Mouse (Mus musculus) intestine, postnatal 0 days (tissue): ENCODE measurements at regions not wholly inside any gene's neighbourhood (a gene's known extent, or its start where the extent isn't known, plus 50 kb on each side); places are given as distances from the start of the nearest gene placed in this dataset.
A peak's percentile ranks its signal among the peaks of the same experiment; 100 is the strongest.

Experiments used
- ATAC-seq: fragments of 200-750 bp; cut with Nextera tagmentation; 2 replicates; pipeline ENCODE4 v1.8.0; 2017; ENCODE audit warnings: mild to moderate bottlenecking, moderate TSS enrichment, moderate library complexity
- H3K27ac ChIP-seq: fragments of 300-500 bp; sonication (generic); 2 replicates; pipeline ENCODE4 v1.5.1; 2014; ENCODE audit warnings: mild to moderate bottlenecking, low read depth, low read length, moderate library complexity
- H3K27me3 ChIP-seq: fragments of 300-500 bp; sonication (generic); replicated peaks from 2 replicates; pipeline ENCODE4 v1.6.1; 2014; ENCODE audit warnings: low read length, mixed read lengths; ENCODE audit not compliant: control insufficient read depth, insufficient read depth
- H3K36me3 ChIP-seq: fragments of 300-500 bp; sonication (generic); 2 replicates; pipeline ENCODE4 v1.6.1; 2014; ENCODE audit warnings: mild to moderate bottlenecking, moderate library complexity; ENCODE audit not compliant: control insufficient read depth, insufficient read depth
- H3K4me1 ChIP-seq: fragments of 300-500 bp; sonication (generic); replicated peaks from 2 replicates; pipeline ENCODE4 v1.6.1; 2014; ENCODE audit warnings: antibody characterized with exemption, low read length, mixed read lengths; ENCODE audit not compliant: control insufficient read depth, insufficient read depth
- H3K4me2 ChIP-seq: fragments of 300-500 bp; sonication (generic); replicated peaks from 2 replicates; pipeline ENCODE4 v1.6.1; 2014; ENCODE audit warnings: low read depth, mild to moderate bottlenecking, moderate library complexity
- H3K4me3 ChIP-seq: fragments of 300-500 bp; sonication (generic); 2 replicates; pipeline ENCODE4 v1.5.1; 2014; ENCODE audit warnings: low read depth, low read length
- H3K9ac ChIP-seq: fragments of 300-500 bp; sonication (generic); 2 replicates; pipeline ENCODE4 v1.6.1; 2014; ENCODE audit warnings: mild to moderate bottlenecking, low read depth, low read length
- H3K9me3 ChIP-seq: fragments of 300-500 bp; sonication (generic); 2 replicates; pipeline ENCODE4 v1.6.1; 2016; ENCODE audit warnings: mixed run types; ENCODE audit not compliant: control insufficient read depth
- CTCF ChIP-seq: sonication (generic); IDR thresholded peaks from 2 replicates; pipeline ENCODE4 v1.5.1; 2016; ENCODE audit warnings: low read depth, mild to moderate bottlenecking, control low read depth, antibody characterized with exemption, moderate library complexity
- WGBS: fragments of 180-500 bp; shearing (Covaris S2); extraction: QIAGEN DNeasy Blood & Tissue Kit; methylation state at CpG from one replicate; pipeline ENCODE4 v1.1.7; 2014; 5-methylcytosine and 5-hydroxymethylcytosine counted together

- no peaks in the 10 kb centered on the region for H3K27me3 ChIP-seq
- no peaks in the 10 kb centered on the region for H3K9me3 ChIP-seq
- WGBS, result 83% methylated on average over 1 of the region's 1 CpGs
- H3K27ac ChIP-seq, result no peak overlapping the region
- no peaks in the 10 kb centered on the region for H3K36me3 ChIP-seq
- no peak overlapping the region for H3K9ac ChIP-seq
- no peak for ATAC-seq
- peak; percentile 47 for TF ChIP-seq CTCF
- no peaks in the 10 kb centered on the region for H3K4me1 ChIP-seq
- H3K4me3 ChIP-seq, result no peak overlapping the region
- H3K4me2 ChIP-seq, result no peak overlapping the region
Measured at GRCm38 (mm10) chr12:39048958-39049357, 269.8 kb downstream of the Etv1 start.

DNA sequence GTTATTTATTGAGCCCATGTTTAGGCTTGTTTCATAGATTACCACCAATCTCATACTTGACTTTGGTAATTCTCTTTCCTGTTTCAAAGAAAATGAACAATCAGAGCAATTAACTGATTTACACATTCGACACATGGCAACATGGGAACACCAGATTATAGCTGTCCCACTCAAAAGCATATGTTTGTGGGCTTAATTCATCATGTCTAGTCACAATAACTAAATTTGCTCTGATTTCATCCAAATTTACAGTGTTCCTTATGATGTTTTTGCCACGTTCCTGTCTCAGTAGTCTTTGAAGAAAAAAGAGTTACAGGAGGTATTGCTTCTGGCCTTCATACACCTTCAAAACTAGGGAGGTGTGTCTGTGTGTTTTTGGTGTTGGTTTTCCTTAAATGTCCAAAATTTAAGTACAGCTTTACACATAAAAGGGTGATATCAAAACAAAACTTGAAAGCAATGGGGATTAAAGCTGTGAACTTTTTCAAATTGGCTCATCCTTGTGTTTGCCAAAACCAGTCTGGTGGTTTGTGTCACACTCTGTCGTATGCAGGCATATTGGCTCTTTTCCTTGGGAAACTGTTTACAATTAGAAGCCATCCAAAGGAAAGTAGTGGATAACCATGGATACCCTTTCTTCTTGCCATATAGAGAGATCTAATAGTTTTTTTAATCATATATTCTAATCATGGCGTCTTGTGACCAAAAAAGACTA is 291.3 kb downstream of the Etv1 start:
- H3K36me3 ChIP-seq, result no peaks in the 10 kb centered on the region
- H3K4me3 ChIP-seq, result no peak overlapping the region
- 78% methylated on average over 4 of the region's 4 CpGs for WGBS
- H3K4me2 ChIP-seq, result no peak overlapping the region
- ATAC-seq, result no peak
- H3K9ac ChIP-seq, result no peak overlapping the region
- H3K9me3 ChIP-seq, result no peaks in the 10 kb centered on the region
- H3K27me3 ChIP-seq, result no peaks in the 10 kb centered on the region
- no peaks in the 10 kb centered on the region for H3K4me1 ChIP-seq
- no peak for TF ChIP-seq CTCF
- H3K27ac ChIP-seq, result no peak overlapping the region

- Histone ChIP-seq H3K27ac (no peak overlapping the region), H3K4me3 (no peak overlapping the region), H3K9ac (no peak overlapping the region), H3K27me3 (no peaks in the 10 kb centered on the region), H3K9me3 (no peaks in the 10 kb centered on the region), H3K36me3 (no peaks in the 10 kb centered on the region), H3K4me2 (no peak overlapping the region), H3K4me1 (no peaks in the 10 kb centered on the region)
- no peak for ATAC-seq
- no peak for TF ChIP-seq CTCF
- WGBS, result 87% methylated on average over 15 of the region's 15 CpGs
Measured at GRCm38 (mm10) chr12:39073289-39074022, 294.3 kb downstream of the Etv1 start.

- TF ChIP-seq CTCF, result no peak
- H3K4me3 ChIP-seq, result no peak overlapping the region
- no peak overlapping the region for H3K27ac ChIP-seq
- no peak overlapping the region for H3K9ac ChIP-seq
- 93% methylated on average over 4 of the region's 4 CpGs for WGBS
- no peak overlapping the region for H3K4me2 ChIP-seq
- no peaks in the 10 kb centered on the region for H3K36me3 ChIP-seq
- no peaks in the 10 kb centered on the region for H3K27me3 ChIP-seq
- H3K4me1 ChIP-seq, result no peaks in the 10 kb centered on the region
- ATAC-seq, result no peak
- no peaks in the 10 kb centered on the region for H3K9me3 ChIP-seq
Measured at GRCm38 (mm10) chr12:39086285-39086684, 307.1 kb downstream of the Etv1 start.

- WGBS, result 30% methylated on average over 5 of the region's 5 CpGs
- Histone ChIP-seq H3K4me3 (no peak overlapping the region), H3K9ac (no peak overlapping the region), H3K27ac (no peak overlapping the region), H3K4me1 (no peaks in the 10 kb centered on the region), H3K4me2 (no peak overlapping the region), H3K36me3 (no peaks in the 10 kb centered on the region), H3K9me3 (no peaks in the 10 kb centered on the region), H3K27me3 (no peaks in the 10 kb centered on the region)
- no peak for ATAC-seq
- TF ChIP-seq CTCF, result no peak
Measured at GRCm38 (mm10) chr12:39094638-39095230, 315.6 kb downstream of the Etv1 start.

GRCm38 (mm10) chr12:39123391-39124095 is 344.4 kb downstream of the Etv1 start:
- H3K4me2 ChIP-seq, result no peak overlapping the region
- WGBS, result 77% methylated on average over 3 of the region's 3 CpGs
- H3K27me3 ChIP-seq, result no peaks in the 10 kb centered on the region
- H3K36me3 ChIP-seq, result no peaks in the 10 kb centered on the region
- no peak for TF ChIP-seq CTCF
- H3K4me3 ChIP-seq, result no peak overlapping the region
- no peak overlapping the region for H3K27ac ChIP-seq
- no peak for ATAC-seq
- no peaks in the 10 kb centered on the region for H3K9me3 ChIP-seq
- H3K4me1 ChIP-seq, result no peaks in the 10 kb centered on the region
- no peak overlapping the region for H3K9ac ChIP-seq
